Mouse (Mus musculus) stomach, adult 2 months (tissue): ENCODE results near the gene Ccdc149. TPM values are rescaled to one million over a fixed set of nuclear protein-coding genes. Genes with fewer than 3 reads are reported as not detected.

Experiments
- polyA plus RNA-seq: library from polyadenylated mRNA; depleted of rRNA; stranded (reverse); fragments of >200 nt; gene quantifications from 2 replicates; pipeline ENCODE4 v1.2.3, GENCODE M21; 2012; rRNA removed

Gene Ccdc149
- polyA plus RNA-seq, result 1.2 and 1.3 TPM in 2 replicates

GRCm38 (mm10) chr5:52470991-52471801 is at the start of gene Ccdc149:
Ccdc149 (minus strand) TSS chr5:52471521.

GRCm38 (mm10) chr5:52363468-52364150 is 107.7 kb downstream of the Ccdc149 start, which contains the start of gene Sod3:
Sod3 (plus strand) TSS chr5:52363791.

Other genes starting within 250 kb of the Ccdc149 start
- gene Sod3, start 107.7 kb downstream of the Ccdc149 start, polyA plus RNA-seq, result 25.2 and 29.0 TPM in 2 replicates
- 0.53 and 0.82 TPM in 2 replicates for gene Lgi2, start 94.9 kb upstream of the Ccdc149 start, polyA plus RNA-seq
- 0.74 and 1.4 TPM in 2 replicates for gene Sepsecs, start 198.2 kb upstream of the Ccdc149 start, polyA plus RNA-seq